Mouse (Mus musculus) limb, embryonic 12.5 days (tissue): ENCODE results near the gene Phf10. TPM values are rescaled to one million over a fixed set of nuclear protein-coding genes. Genes with fewer than 3 reads are reported as not detected.
"Not testable (repeated sequence)": the region's sequence is repeated elsewhere in the genome, so short reads cannot be mapped to it uniquely, and the experiment has no call there.

Experiments used
- ATAC-seq: fragments of 200-750 bp; cut with Nextera tagmentation; 2 replicates; pipeline ENCODE4 v1.8.0; 2017; ENCODE audit warnings: low read depth, moderate TSS enrichment; ENCODE audit not compliant: insufficient number of reproducible peaks, insufficient read depth, low FRiP score, low TSS enrichment
- H3K27ac ChIP-seq: fragments of 300-500 bp; sonication (generic); 2 replicates; pipeline ENCODE4 v1.5.1; 2016; ENCODE audit warnings: mild to moderate bottlenecking, moderate library complexity
- H3K27me3 ChIP-seq: fragments of 300-500 bp; sonication (generic); 2 replicates; pipeline ENCODE4 v1.6.1; 2016; ENCODE audit warnings: mild to moderate bottlenecking, moderate library complexity
- H3K36me3 ChIP-seq: fragments of 300-500 bp; sonication (generic); 2 replicates; pipeline ENCODE4 v1.6.1; 2016; ENCODE audit warnings: mild to moderate bottlenecking, moderate library complexity
- H3K4me1 ChIP-seq: fragments of 300-500 bp; sonication (generic); replicated peaks from 2 replicates; pipeline ENCODE4 v1.6.1; 2016
- H3K4me2 ChIP-seq: fragments of 300-500 bp; sonication (generic); 2 replicates; pipeline ENCODE4 v1.6.1; 2016; ENCODE audit warnings: mild to moderate bottlenecking, moderate library complexity
- H3K4me3 ChIP-seq: fragments of 300-500 bp; sonication (generic); replicated peaks from 2 replicates; pipeline ENCODE4 v1.5.1; 2016; ENCODE audit warnings: mild to moderate bottlenecking
- H3K9ac ChIP-seq: fragments of 300-500 bp; sonication (generic); replicated peaks from 2 replicates; pipeline ENCODE4 v1.6.1; 2016; ENCODE audit warnings: mild to moderate bottlenecking, moderate library complexity
- H3K9me3 ChIP-seq: fragments of 300-500 bp; sonication (generic); 2 replicates; pipeline ENCODE4 v1.6.1; 2016; ENCODE audit warnings: mild to moderate bottlenecking, moderate library complexity
- WGBS: fragments of 180-500 bp; shearing (Covaris S2); methylation state at CpG from one replicate; pipeline ENCODE4 v1.1.7; 2016; 5-methylcytosine and 5-hydroxymethylcytosine counted together
- polyA plus RNA-seq: library from polyadenylated mRNA; unstranded; fragments of >200 nt; fragmentation: Nextera tagmentation; extraction: Ambion mirVana; gene quantifications from 2 replicates; pipeline ENCODE4 v1.2.1, GENCODE M21; 2016

Phf10 gene
- polyA plus RNA-seq, 1 experiment from 2014 or later = 34.7 TPM

- H3K4me2 ChIP-seq, ATAC-seq: not testable (repeated sequence)
- WGBS = no CpG with 5 or more reads among the region's 6 CpGs
Observed at GRCm38 (mm10) chr17:14968373-14968913, 7.4 kb upstream of the Phf10 start.

GRCm38 (mm10) chr17:14961557-14962154, 583 bp upstream of the Phf10 start:
- H3K27ac ChIP-seq, H3K36me3 ChIP-seq, H3K4me1 ChIP-seq, H3K4me2 ChIP-seq, H3K4me3 ChIP-seq, H3K27me3 ChIP-seq, H3K9me3 ChIP-seq, H3K9ac ChIP-seq: not testable (repeated sequence)
- WGBS = no CpG with 5 or more reads among the region's 44 CpGs
- peak; percentile 92 for ATAC-seq

More at GRCm38 (mm10) chr17:14968373-14968913, 7.4 kb upstream of the Phf10 start:
- H3K36me3 ChIP-seq, H3K4me3 ChIP-seq, H3K9me3 ChIP-seq, H3K4me1 ChIP-seq, H3K27ac ChIP-seq, H3K9ac ChIP-seq, H3K27me3 ChIP-seq: not testable (repeated sequence)

- peak; percentile 16; the same call in 1 of the 2 replicates for ATAC-seq
- H3K4me3 ChIP-seq = peak overlapping the region; percentile 76
- H3K4me1 ChIP-seq = peaks cover 6% of the 10 kb centered on the region
- peak overlapping the region; percentile 82 for H3K9ac ChIP-seq
- peak overlapping the region; percentile 67 for H3K4me2 ChIP-seq
- H3K36me3 ChIP-seq = peaks cover 6% of the 10 kb centered on the region; the same call in 1 of the 2 replicates
- no peak overlapping the region for H3K27ac ChIP-seq
- H3K9me3 ChIP-seq = no peaks in the 10 kb centered on the region
- H3K27me3 ChIP-seq = no peaks in the 10 kb centered on the region
- under 1% methylated on average over 19 of the region's 23 CpGs for WGBS
Observed at GRCm38 (mm10) chr17:14960520-14960919, 553 bp downstream of the Phf10 start.

GRCm38 (mm10) chr17:14959979-14960378, 1.1 kb downstream of the Phf10 start:
- Histone ChIP-seq H3K27me3 (no peaks in the 10 kb centered on the region), H3K27ac (no peak overlapping the region), H3K9ac (0 out of 2 replicates have a peak overlapping the region, but pooled peaks have one; percentile 34), H3K4me1 (peaks cover 6% of the 10 kb centered on the region), H3K4me2 (peak overlapping the region; percentile 67), H3K9me3 (no peaks in the 10 kb centered on the region), H3K4me3 (peak overlapping the region; percentile 33), H3K36me3 (peaks cover 6% of the 10 kb centered on the region; the same call in 1 of the 2 replicates)
- 29% methylated on average over 3 of the region's 3 CpGs for WGBS
- ATAC-seq = no peak

GRCm38 (mm10) chr17:14958686-14959327, 2.3 kb downstream of the Phf10 start:
- H3K9me3 ChIP-seq = no peaks in the 10 kb centered on the region
- WGBS = 91% methylated on average over 5 of the region's 5 CpGs
- H3K9ac ChIP-seq = no peak overlapping the region
- no peaks in the 10 kb centered on the region for H3K27me3 ChIP-seq
- H3K27ac ChIP-seq = no peak overlapping the region
- H3K4me1 ChIP-seq = peaks cover 6% of the 10 kb centered on the region
- no peak for ATAC-seq
- peaks cover 17% of the 10 kb centered on the region for H3K36me3 ChIP-seq
- H3K4me2 ChIP-seq = no peak overlapping the region
- H3K4me3 ChIP-seq = no peak overlapping the region

DNA sequence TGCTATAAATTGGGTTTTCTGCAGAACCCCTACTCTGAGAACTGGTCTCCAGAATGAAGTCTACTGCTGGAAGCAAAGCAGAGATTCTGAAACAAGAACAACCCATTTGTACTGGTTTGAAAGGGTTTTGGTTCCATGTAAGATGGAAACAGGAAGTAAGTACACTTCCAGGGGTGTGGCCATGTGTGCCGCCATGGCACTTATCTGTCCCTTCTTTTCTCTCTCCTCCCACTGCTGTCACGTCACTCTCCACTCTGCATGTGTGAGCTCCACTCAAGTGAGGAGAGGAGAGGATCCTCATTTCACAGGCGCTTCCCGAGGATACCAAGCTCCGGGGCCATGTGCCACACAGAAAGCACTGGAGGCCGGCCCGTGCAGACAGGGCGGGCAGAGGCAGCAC, 7.6 kb downstream of the Phf10 start:
- no peaks in the 10 kb centered on the region for H3K9me3 ChIP-seq
- 87% methylated on average over 8 of the region's 8 CpGs for WGBS
- H3K36me3 ChIP-seq = peaks cover 61% of the 10 kb centered on the region
- H3K4me2 ChIP-seq = no peak overlapping the region
- no peak overlapping the region for H3K9ac ChIP-seq
- no peak for ATAC-seq
- no peak overlapping the region for H3K4me3 ChIP-seq
- H3K4me1 ChIP-seq = no peaks in the 10 kb centered on the region
- H3K27ac ChIP-seq = no peak overlapping the region
- H3K27me3 ChIP-seq = no peaks in the 10 kb centered on the region

GRCm38 (mm10) chr17:14949161-14949827, 11.8 kb downstream of the Phf10 start:
- no peak overlapping the region for H3K27ac ChIP-seq
- H3K9ac ChIP-seq = no peak overlapping the region
- no peak for ATAC-seq
- H3K4me3 ChIP-seq = no peak overlapping the region
- H3K4me1 ChIP-seq = peaks cover 9% of the 10 kb centered on the region
- no peaks in the 10 kb centered on the region for H3K9me3 ChIP-seq
- 90% methylated on average over 7 of the region's 7 CpGs for WGBS
- H3K27me3 ChIP-seq = no peaks in the 10 kb centered on the region
- peaks cover 78% of the 10 kb centered on the region for H3K36me3 ChIP-seq
- H3K4me2 ChIP-seq = no peak overlapping the region

GRCm38 (mm10) chr17:14944551-14944950, 16.5 kb downstream of the Phf10 start:
- ATAC-seq = no peak
- Histone ChIP-seq H3K36me3 (peaks cover 38% of the 10 kb centered on the region), H3K4me3 (0 out of 2 replicates have a peak overlapping the region, but pooled peaks have one; percentile 83), H3K4me1 (peaks cover 20% of the 10 kb centered on the region), H3K27me3 (no peaks in the 10 kb centered on the region), H3K4me2 (peak overlapping the region; percentile 96), H3K9me3 (no peaks in the 10 kb centered on the region), H3K27ac (no peak overlapping the region), H3K9ac (no peak overlapping the region)
- WGBS = 85% methylated on average over 1 of the region's 1 CpGs

GRCm38 (mm10) chr17:14943729-14944059, 17.4 kb downstream of the Phf10 start:
- peak overlapping the region; percentile 96 for H3K4me2 ChIP-seq
- ATAC-seq = no peak
- H3K27me3 ChIP-seq = no peaks in the 10 kb centered on the region
- H3K4me3 ChIP-seq = peak overlapping the region; percentile 83
- peak overlapping the region; percentile 81 for H3K9ac ChIP-seq
- peak overlapping the region; percentile 72; the same call in 1 of the 2 replicates for H3K27ac ChIP-seq
- no peaks in the 10 kb centered on the region for H3K9me3 ChIP-seq
- H3K36me3 ChIP-seq = peaks cover 33% of the 10 kb centered on the region
- WGBS = 23% methylated on average over 16 of the region's 16 CpGs
- H3K4me1 ChIP-seq = peaks cover 20% of the 10 kb centered on the region

DNA sequence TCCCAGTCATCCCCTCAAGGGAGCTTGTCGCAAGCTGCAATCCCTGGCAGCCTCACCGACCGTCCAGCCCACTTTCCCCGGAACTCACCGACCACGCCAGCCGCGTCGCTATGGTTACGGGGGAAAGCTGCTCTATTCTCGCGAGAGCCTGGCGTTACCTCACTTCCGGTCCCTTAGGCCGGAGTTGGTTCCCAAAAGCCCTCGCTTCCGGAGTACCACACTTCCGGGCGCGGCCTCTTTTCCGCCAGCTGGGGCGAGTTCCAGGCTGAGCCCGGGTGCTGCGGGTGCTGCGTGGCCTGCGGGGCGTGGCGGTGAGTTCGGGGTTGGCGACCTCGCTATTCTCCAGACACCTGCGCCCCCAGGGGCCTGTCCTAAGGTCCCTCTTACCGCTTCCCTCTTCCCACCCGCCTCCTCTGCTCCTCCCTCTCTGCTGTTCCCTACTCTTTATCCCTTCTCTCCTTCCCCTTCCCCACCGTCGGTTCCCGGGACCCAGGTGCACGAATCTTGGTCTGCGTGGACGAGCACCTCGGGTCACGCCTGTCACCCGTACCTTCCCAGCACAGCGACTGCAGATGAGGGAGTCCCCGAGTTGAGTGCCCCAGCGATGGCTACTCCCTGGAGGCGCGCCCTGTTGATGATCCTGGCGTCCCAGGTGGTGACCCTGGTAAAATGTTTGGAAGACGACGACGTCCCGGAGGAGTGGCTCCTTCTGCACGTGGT, 17.9 kb downstream of the Phf10 start, which contains the start of the genes Wdr27 and 1600012H06Rik:
TSS of gene Wdr27 (minus strand) at position 150 of the 720 bp plus-strand sequence.
TSS of gene 1600012H06Rik (plus strand) at position 176 of the 720 bp plus-strand sequence.
- Histone ChIP-seq H3K36me3 (peaks cover 27% of the 10 kb centered on the region), H3K4me3 (peak within 1 kb of the TSS; percentile 83), H3K4me1 (peaks cover 20% of the 10 kb centered on the region), H3K27me3 (no peaks in the 10 kb centered on the region), H3K4me2 (peak within 1 kb of the TSS; percentile 96), H3K27ac (peak within 1 kb of the TSS; percentile 72), H3K9me3 (no peaks in the 10 kb centered on the region), H3K9ac (peak within 1 kb of the TSS; percentile 81)
- WGBS = under 1% methylated on average over 54 of the region's 54 CpGs
- peak; percentile 96 for ATAC-seq
